Mouse (Mus musculus): ENCODE results near the gene Diaph2. TPM values are rescaled to one million over a fixed set of nuclear protein-coding genes. Genes with fewer than 3 reads are reported as not detected.
"Not testable (repeated sequence)": the region's sequence is repeated elsewhere in the genome, so short reads cannot be mapped to it uniquely, and the experiment has no call there.

Diaph2 gene
- polyA plus RNA-seq, 1 experiment from 2014 or later, result 7.9 TPM

GRCm38 (mm10) chrX:129765378-129765777 lies 15.8 kb downstream of the Diaph2 start:
- Histone ChIP-seq H3K27ac (no peak overlapping the region), H3K4me3 (replicated peaks) (no peak overlapping the region), H3K27me3 (no peaks in the 10 kb centered on the region), H3K9ac (no peak overlapping the region), H3K9me3 (no peaks in the 10 kb centered on the region), H3K36me3 (replicated peaks) (no peaks in the 10 kb centered on the region), H3K4me1 (no peaks in the 10 kb centered on the region), H3K4me2 (no peak overlapping the region)
- WGBS, result 55% methylated on average over 2 of the region's 2 CpGs
- no peak for ATAC-seq (ENCODE audit: low FRiP score)

DNA sequence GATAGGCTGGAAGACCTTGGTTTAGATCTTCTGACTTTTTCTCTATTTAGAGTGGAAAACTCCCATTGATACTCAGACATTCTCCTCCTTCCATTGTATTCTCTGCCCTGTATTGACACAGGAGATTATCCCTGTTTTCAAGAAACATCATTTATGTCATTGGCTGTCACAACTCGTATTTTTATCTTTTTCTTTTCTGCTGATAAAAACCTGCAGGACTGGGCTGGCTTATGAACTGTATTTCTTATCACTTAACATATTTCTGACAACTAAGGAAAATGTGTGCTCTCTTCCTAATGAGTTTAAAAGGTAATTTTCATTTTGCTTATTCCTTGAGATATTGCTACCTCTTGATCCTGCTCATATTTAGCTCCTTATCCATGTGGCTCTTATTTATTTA lies 17.3 kb downstream of the Diaph2 start:
- H3K9me3 ChIP-seq, result no peaks in the 10 kb centered on the region
- no peaks in the 10 kb centered on the region for H3K4me1 ChIP-seq
- H3K9ac ChIP-seq, result no peak overlapping the region
- 71% methylated on average over 1 of the region's 1 CpGs for WGBS
- H3K27ac ChIP-seq, result no peak overlapping the region
- no peaks in the 10 kb centered on the region for H3K27me3 ChIP-seq
- H3K4me2 ChIP-seq, result no peak overlapping the region
- no peaks in the 10 kb centered on the region for H3K36me3 ChIP-seq (replicated peaks)
- H3K4me3 ChIP-seq (replicated peaks), result no peak overlapping the region
- ATAC-seq (ENCODE audit: low FRiP score), result no peak

GRCm38 (mm10) chrX:129770625-129771024 lies 21.1 kb downstream of the Diaph2 start:
- 47% methylated on average over 2 of the region's 2 CpGs for WGBS
- H3K36me3 ChIP-seq (replicated peaks), result no peaks in the 10 kb centered on the region
- no peak overlapping the region for H3K27ac ChIP-seq
- no peak overlapping the region for H3K4me2 ChIP-seq
- H3K9me3 ChIP-seq, result no peaks in the 10 kb centered on the region
- H3K27me3 ChIP-seq, result no peaks in the 10 kb centered on the region
- peaks cover 4% of the 10 kb centered on the region; the same call in 1 of the 2 replicates for H3K4me1 ChIP-seq
- H3K9ac ChIP-seq, result no peak overlapping the region
- no peak overlapping the region for H3K4me3 ChIP-seq (replicated peaks)
- ATAC-seq (ENCODE audit: low FRiP score), result no peak

DNA sequence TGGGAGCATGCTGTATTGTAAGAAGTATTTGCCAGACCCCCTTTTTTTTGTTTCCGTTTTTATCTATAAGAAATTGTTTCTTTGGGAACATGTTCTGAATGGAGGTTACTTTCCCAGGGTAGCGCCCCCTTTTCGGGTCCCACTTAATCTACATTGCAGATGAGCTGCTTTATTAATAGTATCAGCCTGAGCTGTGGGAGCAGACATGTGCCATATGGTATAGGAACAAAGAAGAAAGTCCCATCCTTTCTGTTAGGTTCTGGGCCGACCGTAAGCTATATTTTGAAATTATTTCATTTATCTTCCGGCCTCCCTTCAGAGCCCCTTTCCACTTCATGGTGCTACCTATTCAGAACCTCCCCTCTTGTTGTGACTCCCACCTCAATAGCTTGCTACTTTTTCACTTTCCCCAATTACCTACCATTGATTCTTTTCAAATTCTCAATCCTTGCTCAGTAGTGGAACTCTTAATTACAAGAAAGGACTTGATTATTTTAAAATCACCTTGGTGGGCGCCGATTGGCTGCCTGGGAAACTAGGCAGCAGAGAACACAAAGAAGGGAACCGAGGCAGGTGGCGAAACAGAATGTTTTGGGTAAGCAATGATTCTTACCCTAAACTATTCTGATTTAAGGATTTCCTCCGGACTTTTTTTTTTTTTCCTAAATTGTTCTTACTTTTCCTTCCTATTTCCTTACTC lies 24.2 kb downstream of the Diaph2 start:
- peak; percentile 60; the same call in 1 of the 2 replicates for ATAC-seq (ENCODE audit: low FRiP score)
- Histone ChIP-seq H3K4me3 (replicated peaks) (no peak overlapping the region), H3K4me1 (peaks cover 4% of the 10 kb centered on the region; the same call in 1 of the 2 replicates), H3K9ac (no peak overlapping the region), H3K36me3 (replicated peaks) (no peaks in the 10 kb centered on the region), H3K9me3 (no peaks in the 10 kb centered on the region), H3K27ac (peak overlapping the region; percentile 31; the same call in 1 of the 2 replicates), H3K4me2 (no peak overlapping the region), H3K27me3 (no peaks in the 10 kb centered on the region)
- WGBS, result 41% methylated on average over 11 of the region's 11 CpGs

- Histone ChIP-seq H3K4me2 (no peak overlapping the region), H3K36me3 (replicated peaks) (no peaks in the 10 kb centered on the region), H3K27me3 (no peaks in the 10 kb centered on the region), H3K4me3 (replicated peaks) (no peak overlapping the region), H3K27ac (no peak overlapping the region), H3K9me3 (no peaks in the 10 kb centered on the region), H3K4me1 (peaks cover 4% of the 10 kb centered on the region; the same call in 1 of the 2 replicates), H3K9ac (no peak overlapping the region)
- no peak for ATAC-seq (ENCODE audit: low FRiP score)
- WGBS, result 47% methylated on average over 3 of the region's 3 CpGs
Measured at GRCm38 (mm10) chrX:129774478-129774877, 24.9 kb downstream of the Diaph2 start.

GRCm38 (mm10) chrX:129776761-129777160 lies 27.2 kb downstream of the Diaph2 start:
- peaks cover 4% of the 10 kb centered on the region; the same call in 1 of the 2 replicates for H3K4me1 ChIP-seq
- no peak for ATAC-seq (ENCODE audit: low FRiP score)
- H3K9ac ChIP-seq, result no peak overlapping the region
- WGBS, result 68% methylated on average over 1 of the region's 1 CpGs
- H3K36me3 ChIP-seq (replicated peaks), result no peaks in the 10 kb centered on the region
- H3K4me3 ChIP-seq (replicated peaks), result no peak overlapping the region
- no peaks in the 10 kb centered on the region for H3K9me3 ChIP-seq
- no peak overlapping the region for H3K27ac ChIP-seq
- H3K27me3 ChIP-seq, result no peaks in the 10 kb centered on the region
- H3K4me2 ChIP-seq, result no peak overlapping the region

- no peaks in the 10 kb centered on the region for H3K36me3 ChIP-seq (replicated peaks)
- peaks cover 4% of the 10 kb centered on the region; the same call in 1 of the 2 replicates for H3K4me1 ChIP-seq
- no peaks in the 10 kb centered on the region for H3K9me3 ChIP-seq
- H3K27ac ChIP-seq, result no peak overlapping the region
- no peak overlapping the region for H3K4me2 ChIP-seq
- no peaks in the 10 kb centered on the region for H3K27me3 ChIP-seq
- no peak overlapping the region for H3K4me3 ChIP-seq (replicated peaks)
- WGBS, result 92% methylated on average over 4 of the region's 4 CpGs
- no peak overlapping the region for H3K9ac ChIP-seq
- ATAC-seq (ENCODE audit: low FRiP score), result no peak
Measured at GRCm38 (mm10) chrX:129777404-129777962, 27.9 kb downstream of the Diaph2 start.

GRCm38 (mm10) chrX:129781844-129782243 lies 32.3 kb downstream of the Diaph2 start:
- WGBS, result 86% methylated on average over 2 of the region's 2 CpGs
- ATAC-seq (ENCODE audit: low FRiP score), result no peak
- Histone ChIP-seq H3K4me1 (no peaks in the 10 kb centered on the region), H3K4me2 (no peak overlapping the region), H3K27ac (no peak overlapping the region), H3K9ac (no peak overlapping the region), H3K4me3 (replicated peaks) (no peak overlapping the region), H3K27me3 (no peaks in the 10 kb centered on the region), H3K36me3 (replicated peaks) (no peaks in the 10 kb centered on the region), H3K9me3 (no peaks in the 10 kb centered on the region)

GRCm38 (mm10) chrX:129784062-129784461 lies 34.5 kb downstream of the Diaph2 start:
- Histone ChIP-seq H3K27ac (no peak overlapping the region), H3K4me1 (no peaks in the 10 kb centered on the region), H3K27me3 (no peaks in the 10 kb centered on the region), H3K36me3 (replicated peaks) (no peaks in the 10 kb centered on the region), H3K4me3 (replicated peaks) (no peak overlapping the region), H3K9ac (no peak overlapping the region), H3K4me2 (no peak overlapping the region), H3K9me3 (no peaks in the 10 kb centered on the region)
- ATAC-seq (ENCODE audit: low FRiP score), result no peak
- 87% methylated on average over 5 of the region's 5 CpGs for WGBS

- not testable (repeated sequence) for H3K4me1 ChIP-seq; H3K27me3 ChIP-seq; H3K27ac ChIP-seq; H3K9ac ChIP-seq; H3K9me3 ChIP-seq; ATAC-seq (ENCODE audit: low FRiP score); H3K4me3 ChIP-seq (replicated peaks); H3K4me2 ChIP-seq; H3K36me3 ChIP-seq (replicated peaks)
- WGBS, result 94% methylated on average over 2 of the region's 2 CpGs
Measured at GRCm38 (mm10) chrX:129799920-129800319, 50.4 kb downstream of the Diaph2 start.

- 53% methylated on average over 2 of the region's 2 CpGs for WGBS
- H3K27me3 ChIP-seq, result no peaks in the 10 kb centered on the region
- ATAC-seq (ENCODE audit: low FRiP score), result no peak
- H3K9me3 ChIP-seq, result no peaks in the 10 kb centered on the region
- H3K36me3 ChIP-seq (replicated peaks), result no peaks in the 10 kb centered on the region
- no peaks in the 10 kb centered on the region for H3K4me1 ChIP-seq
- no peak overlapping the region for H3K27ac ChIP-seq
- no peak overlapping the region for H3K4me2 ChIP-seq
- H3K9ac ChIP-seq, result no peak overlapping the region
- no peak overlapping the region for H3K4me3 ChIP-seq (replicated peaks)
Measured at GRCm38 (mm10) chrX:129831903-129832302, 82.4 kb downstream of the Diaph2 start.

GRCm38 (mm10) chrX:129833887-129834286 lies 84.3 kb downstream of the Diaph2 start:
- no peak for ATAC-seq (ENCODE audit: low FRiP score)
- Histone ChIP-seq H3K4me2 (no peak overlapping the region), H3K4me1 (no peaks in the 10 kb centered on the region)

GRCm38 (mm10) chrX:129884465-129884864 lies 134.9 kb downstream of the Diaph2 start:
- no peaks in the 10 kb centered on the region for H3K9me3 ChIP-seq
- H3K4me1 ChIP-seq, result no peaks in the 10 kb centered on the region
- H3K27ac ChIP-seq, result no peak overlapping the region
- no peaks in the 10 kb centered on the region for H3K27me3 ChIP-seq
- H3K9ac ChIP-seq, result no peak overlapping the region
- WGBS, result 18% methylated on average over 3 of the region's 3 CpGs
- no peaks in the 10 kb centered on the region for H3K36me3 ChIP-seq (replicated peaks)
- no peak overlapping the region for H3K4me3 ChIP-seq (replicated peaks)
- ATAC-seq (ENCODE audit: low FRiP score), result no peak
- H3K4me2 ChIP-seq, result no peak overlapping the region

More at GRCm38 (mm10) chrX:129833887-129834286, 84.3 kb downstream of the Diaph2 start:
- Histone ChIP-seq H3K9me3 (no peaks in the 10 kb centered on the region), H3K4me3 (replicated peaks) (no peak overlapping the region), H3K27ac (no peak overlapping the region), H3K36me3 (replicated peaks) (no peaks in the 10 kb centered on the region), H3K9ac (no peak overlapping the region), H3K27me3 (no peaks in the 10 kb centered on the region)
